Mouse (Mus musculus) forelimb bud, embryonic 11.5 days (tissue): ENCODE measurements around the gene Cnot4.

ENCODE experiments used
- DNase-seq: peaks from one replicate; pipeline ENCODE4 v3.0.0-alpha.2; 2012; ENCODE audit warnings: low read depth, low spot score

Cnot4 gene

GRCm38 (mm10) chr6:35033341-35033740, 100.2 kb downstream of the Cnot4 start:
- no peak for DNase-seq

- no peak for DNase-seq
Measured at GRCm38 (mm10) chr6:35032704-35033103, 100.8 kb downstream of the Cnot4 start.

GRCm38 (mm10) chr6:35030811-35031210, 102.7 kb downstream of the Cnot4 start:
- no peak for DNase-seq

GRCm38 (mm10) chr6:35030226-35030625, 103.3 kb downstream of the Cnot4 start:
- no peak for DNase-seq

- no peak for DNase-seq
Measured at GRCm38 (mm10) chr6:35028023-35028422, 105.5 kb downstream of the Cnot4 start.

GRCm38 (mm10) chr6:35027257-35027656, 106.3 kb downstream of the Cnot4 start:
- no peak for DNase-seq

- no peak for DNase-seq
Measured at GRCm38 (mm10) chr6:35016624-35017023, 116.9 kb downstream of the Cnot4 start.

GRCm38 (mm10) chr6:35011953-35012352, 121.6 kb downstream of the Cnot4 start:
- DNase-seq = no peak

- no peak for DNase-seq
Measured at GRCm38 (mm10) chr6:35010705-35011104, 122.8 kb downstream of the Cnot4 start.

GRCm38 (mm10) chr6:35002261-35002669, 131.3 kb downstream of the Cnot4 start:
- DNase-seq = no peak

- no peak for DNase-seq
Measured at GRCm38 (mm10) chr6:34999101-34999500, 134.4 kb downstream of the Cnot4 start.

GRCm38 (mm10) chr6:34996496-34996895, 137.0 kb downstream of the Cnot4 start:
- DNase-seq = no peak

- DNase-seq = peak; percentile 93
Measured at GRCm38 (mm10) chr6:34995265-34995681, 138.3 kb downstream of the Cnot4 start.

- DNase-seq = no peak
Measured at GRCm38 (mm10) chr6:34994692-34995091, 138.8 kb downstream of the Cnot4 start.

GRCm38 (mm10) chr6:34989263-34989662, 144.3 kb downstream of the Cnot4 start:
- DNase-seq = no peak

GRCm38 (mm10) chr6:34988081-34988761, 145.3 kb downstream of the Cnot4 start, which contains the start of gene Slc23a4:
Slc23a4 (minus strand) TSS chr6:34988404.
- DNase-seq = no peak

- DNase-seq = no peak
Measured at GRCm38 (mm10) chr6:34987085-34987645, 146.4 kb downstream of the Cnot4 start.

- no peak for DNase-seq
Measured at GRCm38 (mm10) chr6:34980661-34981060, 152.9 kb downstream of the Cnot4 start.

GRCm38 (mm10) chr6:34979291-34979690, 154.2 kb downstream of the Cnot4 start:
- no peak for DNase-seq
